Mouse (Mus musculus) cerebral cortex, adult 2 months (tissue): ENCODE measurements around the gene Rhox7b.

Experiments used
- WGBS: fragments of 180-500 bp; shearing (Covaris S2); methylation state at CpG from one replicate; pipeline ENCODE4 v1.1.7; 2018; 5-methylcytosine and 5-hydroxymethylcytosine counted together

Rhox7b gene

GRCm38 (mm10) chrX:37897132-37897531, at the start of gene Rhox7b:
Rhox7b (minus strand) TSS chrX:37897232.
- WGBS, result 79% methylated on average over 9 of the region's 9 CpGs

GRCm38 (mm10) chrX:37916311-37916710, 19.3 kb upstream of the Rhox7b start:
- 77% methylated on average over 4 of the region's 4 CpGs for WGBS

GRCm38 (mm10) chrX:37908581-37908980, 11.5 kb upstream of the Rhox7b start:
- WGBS, result 51% methylated on average over 7 of the region's 7 CpGs

GRCm38 (mm10) chrX:37903727-37904126, 6.7 kb upstream of the Rhox7b start:
- 78% methylated on average over 5 of the region's 5 CpGs for WGBS

- 98% methylated on average over 9 of the region's 18 CpGs for WGBS
Measured at GRCm38 (mm10) chrX:37901670-37902069, 4.6 kb upstream of the Rhox7b start, which contains the start of gene Rhox9. Rhox9 (minus strand) TSS chrX:37901770.

GRCm38 (mm10) chrX:37878844-37879243, 18.2 kb downstream of the Rhox7b start, which contains the start of gene Rhox8:
Rhox8 (minus strand) TSS chrX:37878944.
- 85% methylated on average over 4 of the region's 4 CpGs for WGBS

- 94% methylated on average over 2 of the region's 2 CpGs for WGBS
Measured at GRCm38 (mm10) chrX:37871641-37872040, 25.4 kb downstream of the Rhox7b start.
